Mouse (Mus musculus) c-Kit-negative CD71-positive TER-119-positive erythroid progenitor cells, embryonic 14.5 days (primary cell): ENCODE results near the gene Cox11.
A peak's percentile ranks its signal among the peaks of the same experiment; 100 is the strongest.

Experiments used
- DNase-seq: peaks from one replicate; pipeline ENCODE4 v3.0.0-alpha.2; 2013; ENCODE audit warnings: low read depth, low spot score

Cox11 gene

GRCm38 (mm10) chr11:90637440-90638311, at the start of gene Cox11, which contains the start of gene Stxbp4:
Gene Cox11, plus strand, starts transcription at chr11:90638173.
Gene Stxbp4, minus strand, starts transcription at chr11:90638084.
- peak; percentile 86 for DNase-seq

DNA sequence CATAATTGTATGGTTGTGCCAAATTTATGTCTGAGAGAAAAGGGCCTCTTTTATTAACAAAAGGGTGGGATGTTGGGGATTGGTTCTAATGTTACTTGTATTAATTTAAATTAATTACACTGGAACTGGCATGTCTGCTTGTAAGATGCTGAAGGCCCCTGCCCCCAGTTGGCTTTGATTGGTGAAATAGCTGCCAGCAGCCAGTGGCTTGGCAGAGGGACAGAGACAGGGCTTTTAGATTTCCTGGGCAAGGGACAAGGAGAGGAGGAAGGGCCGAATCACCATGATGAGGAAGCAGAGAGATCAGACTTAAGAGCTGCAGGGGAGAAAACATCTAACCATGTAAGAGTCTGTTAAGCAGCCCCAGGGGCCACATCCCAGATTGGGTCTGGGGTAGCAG, 47.0 kb upstream of the Cox11 start:
- DNase-seq = no peak

GRCm38 (mm10) chr11:90595826-90596225, 42.1 kb upstream of the Cox11 start:
- no peak for DNase-seq

DNA sequence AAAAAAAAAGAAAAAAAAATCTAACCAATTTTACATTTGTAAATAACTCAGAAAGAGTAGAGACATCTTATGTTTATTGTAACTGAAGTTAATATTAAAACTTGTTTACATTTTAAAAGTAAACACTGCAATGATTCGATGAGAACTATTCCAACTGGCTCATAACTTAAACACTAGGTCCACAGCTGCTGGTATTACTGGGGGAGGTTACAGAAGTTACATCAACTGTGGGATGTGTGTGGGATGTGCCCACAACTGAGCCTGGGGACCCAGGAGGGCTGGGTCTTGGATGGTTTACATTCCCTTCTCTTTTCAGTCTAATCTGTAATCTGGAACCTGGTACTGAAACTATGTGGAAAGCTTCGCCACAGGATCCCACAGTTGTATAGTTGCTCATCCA, 34.9 kb upstream of the Cox11 start:
- DNase-seq = no peak

- DNase-seq = no peak
Observed at GRCm38 (mm10) chr11:90612118-90612517, 25.9 kb upstream of the Cox11 start.

- DNase-seq = no peak
Observed at GRCm38 (mm10) chr11:90614743-90615142, 23.2 kb upstream of the Cox11 start.

DNA sequence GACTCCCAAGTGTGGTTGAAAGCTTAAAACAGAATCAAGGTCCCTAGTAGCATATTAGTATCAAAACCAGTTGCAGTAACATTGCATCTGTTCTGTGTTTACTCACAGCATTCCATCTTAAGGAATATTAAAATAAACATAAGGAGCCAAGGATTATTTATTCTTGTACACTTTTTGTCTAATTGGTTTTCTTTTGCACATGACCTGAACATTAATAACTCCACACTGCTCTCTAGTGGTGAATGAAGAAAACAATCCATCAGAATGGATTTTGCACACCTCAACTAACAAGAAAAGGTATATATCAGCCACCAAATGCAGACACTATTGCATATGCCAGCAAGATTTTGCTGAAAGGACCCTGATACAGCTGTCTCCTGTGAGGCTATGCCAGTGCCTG, 21.5 kb upstream of the Cox11 start:
- DNase-seq = no peak

DNA sequence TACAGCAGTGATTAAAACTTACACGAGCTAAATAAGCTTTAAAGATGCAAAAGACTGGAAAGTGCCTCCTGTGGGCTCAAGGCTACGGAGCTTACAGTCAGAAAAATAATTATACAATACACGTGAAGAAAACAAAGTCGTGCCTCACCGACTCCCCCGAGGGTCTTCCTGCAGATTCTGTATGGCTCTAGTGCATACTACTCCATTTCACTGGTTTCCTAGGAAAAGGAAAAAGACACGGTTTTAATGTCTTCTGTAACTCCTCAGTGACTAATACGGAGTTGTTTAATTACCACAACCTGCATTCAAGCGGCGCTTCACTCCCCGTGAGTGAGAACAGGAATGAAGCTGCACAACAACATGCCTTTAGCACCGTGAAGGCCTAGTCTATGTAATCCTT, 15.9 kb upstream of the Cox11 start:
- DNase-seq = no peak

DNA sequence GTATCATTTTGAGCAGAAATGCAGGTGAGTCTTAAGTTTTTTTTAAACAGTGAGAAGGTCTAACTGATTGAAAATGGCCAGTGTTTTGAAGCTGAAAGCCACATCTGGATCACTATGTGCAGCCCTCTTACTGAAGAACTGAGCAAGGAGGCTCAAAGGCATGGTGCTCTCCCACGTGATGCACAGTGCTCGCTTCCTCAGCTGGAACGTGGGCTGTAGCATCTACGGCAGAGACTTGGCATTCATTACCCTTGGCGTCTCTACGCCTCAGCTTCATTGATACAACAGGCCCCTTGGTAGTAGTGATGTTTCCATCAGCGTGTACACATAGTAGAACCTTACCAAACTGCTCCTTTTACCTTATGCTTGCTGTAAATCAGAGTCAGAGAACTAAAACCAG, 15.5 kb upstream of the Cox11 start:
- DNase-seq = no peak

DNA sequence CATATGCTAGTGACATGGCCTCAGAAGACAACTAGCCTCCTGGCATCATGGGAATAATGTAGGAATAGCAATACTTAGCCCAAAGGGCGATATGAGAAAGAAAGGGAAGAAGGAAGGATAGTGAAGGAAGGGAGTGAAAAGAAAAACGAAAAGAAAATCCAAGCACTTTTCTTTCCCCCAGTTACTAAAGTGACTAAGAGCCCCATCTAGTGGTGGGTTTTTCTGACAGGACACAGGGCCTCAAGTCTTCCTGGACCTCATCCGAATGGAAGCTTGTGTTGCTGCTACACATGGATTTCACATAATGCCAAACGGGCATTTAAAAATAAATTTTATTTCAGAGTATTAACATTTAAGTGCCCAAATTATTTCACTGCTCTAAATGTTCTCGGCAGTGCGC, 14.5 kb upstream of the Cox11 start:
- DNase-seq = peak; percentile 34

DNA sequence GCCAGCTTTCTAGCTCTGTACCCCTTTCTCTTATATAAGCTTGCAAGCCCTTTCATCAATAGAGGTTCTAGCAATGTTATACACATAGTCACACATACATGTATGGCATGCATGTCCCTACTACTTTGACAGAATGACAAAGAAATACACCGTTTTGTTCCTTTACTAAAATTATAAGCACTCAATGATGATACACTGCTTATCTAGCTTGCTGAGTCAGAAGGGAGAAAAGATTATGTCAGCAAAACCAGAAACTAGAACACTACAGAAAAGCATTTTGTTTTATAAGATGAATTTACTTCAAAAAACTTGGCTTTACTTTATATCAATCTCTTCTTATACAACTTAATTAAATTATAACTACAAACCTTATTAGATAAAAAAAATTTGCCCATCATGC, 12.8 kb upstream of the Cox11 start:
- no peak for DNase-seq

DNA sequence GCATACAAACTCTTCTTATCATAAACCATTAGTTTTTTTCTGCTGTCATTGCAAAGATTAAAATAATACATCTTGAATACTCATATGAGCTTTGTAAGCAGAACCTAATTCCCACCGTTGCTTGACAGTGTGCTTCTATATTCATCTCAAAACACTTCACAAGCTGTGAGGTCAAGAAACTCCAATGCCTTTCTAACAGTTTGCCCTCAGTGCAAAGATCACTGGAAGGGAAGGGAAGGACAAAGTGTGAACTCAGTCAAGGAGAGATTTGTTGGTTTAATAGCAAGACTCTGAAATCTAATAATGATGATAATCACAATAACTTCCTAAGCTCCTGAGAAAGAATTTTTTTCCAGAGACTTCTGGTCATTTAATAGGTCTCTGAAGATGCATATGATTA, 10.2 kb upstream of the Cox11 start:
- DNase-seq = no peak

GRCm38 (mm10) chr11:90632480-90632879, 5.5 kb upstream of the Cox11 start:
- DNase-seq = no peak

GRCm38 (mm10) chr11:90634661-90635060, 3.3 kb upstream of the Cox11 start:
- no peak for DNase-seq

GRCm38 (mm10) chr11:90638312-90638830, 398 bp downstream of the Cox11 start:
- peak; percentile 60 for DNase-seq

GRCm38 (mm10) chr11:90649777-90650176, 11.8 kb downstream of the Cox11 start:
- DNase-seq = no peak

- DNase-seq = no peak
Observed at GRCm38 (mm10) chr11:90650231-90650885, 12.4 kb downstream of the Cox11 start.

DNA sequence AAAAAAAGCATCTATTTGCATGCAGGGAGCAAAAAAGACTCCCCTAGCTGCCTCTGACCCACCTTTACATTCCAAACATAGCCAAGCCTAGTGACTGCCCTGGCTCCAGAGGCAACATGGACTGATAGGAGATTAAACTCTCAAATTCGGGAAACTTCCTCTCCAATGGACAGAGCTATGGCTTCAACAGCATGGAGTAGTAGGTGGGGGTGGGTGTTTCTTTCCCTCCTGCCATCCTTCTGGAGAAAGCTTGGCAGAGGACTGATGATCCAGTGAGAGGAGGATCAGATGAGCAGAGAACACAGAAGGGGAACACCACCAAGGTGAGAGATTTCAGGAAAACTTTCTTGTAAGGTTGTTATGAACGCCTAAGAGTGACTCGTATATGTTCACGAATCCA, 14.6 kb downstream of the Cox11 start:
- no peak for DNase-seq

- DNase-seq = no peak
Observed at GRCm38 (mm10) chr11:90657527-90657926, 19.6 kb downstream of the Cox11 start.

DNA sequence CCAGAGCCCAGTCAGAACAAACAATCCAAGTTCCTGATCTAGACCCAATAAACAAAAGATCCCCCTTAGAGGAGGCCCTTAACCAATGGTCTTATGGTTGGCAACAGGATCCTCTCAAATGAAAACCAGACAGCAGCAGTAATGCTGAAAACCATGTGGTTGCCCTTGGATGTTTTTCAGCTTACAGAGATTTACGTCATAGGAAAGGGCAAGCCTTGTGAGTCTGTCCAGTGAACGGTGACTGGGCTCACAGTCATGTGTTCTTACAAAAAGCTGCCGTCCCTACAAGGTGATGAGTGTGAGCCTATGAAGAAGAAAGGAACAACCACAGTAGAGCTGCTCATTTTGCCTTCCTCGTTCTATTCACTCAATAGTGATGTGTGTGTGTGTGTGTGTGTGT, 22.7 kb downstream of the Cox11 start:
- no peak for DNase-seq

- peak; percentile 80 for DNase-seq
Observed at GRCm38 (mm10) chr11:90663052-90663451, 25.1 kb downstream of the Cox11 start.

DNA sequence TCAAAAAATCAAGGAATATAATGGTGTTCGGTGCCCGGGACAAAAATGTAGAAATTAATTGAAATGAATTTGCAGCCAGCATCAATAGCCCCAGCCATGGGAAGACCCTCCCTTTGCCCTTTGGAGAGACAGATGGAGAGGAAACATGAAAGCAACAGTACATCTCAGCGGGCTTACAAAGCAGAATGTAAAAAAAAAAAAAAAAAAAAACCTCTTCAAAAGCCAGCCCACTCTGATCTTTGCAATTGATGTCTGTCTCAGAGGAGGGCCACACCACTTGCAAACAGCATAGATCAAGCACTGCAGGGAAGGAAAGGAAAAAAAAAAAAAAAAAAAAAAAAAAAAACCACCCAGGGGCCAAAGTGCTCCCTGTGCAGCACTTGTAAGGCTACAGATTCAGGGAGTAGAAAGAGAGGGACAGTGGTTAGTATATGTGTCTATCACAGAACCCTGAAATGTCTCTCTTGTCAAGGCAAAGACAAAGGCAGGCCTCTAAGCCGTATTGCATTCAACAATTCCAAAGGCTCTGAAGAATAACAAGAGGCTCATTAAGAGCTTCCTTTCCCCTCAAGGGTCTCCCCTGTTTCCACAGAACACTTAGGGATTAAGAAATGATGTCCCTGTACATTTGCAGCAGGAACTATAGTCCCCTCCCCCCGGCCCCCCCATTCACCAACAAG, 25.8 kb downstream of the Cox11 start:
- no peak for DNase-seq
